Mouse (Mus musculus) MEL (cell line): ENCODE measurements around the gene Gm3646. TPM values are rescaled to one million over a fixed set of nuclear protein-coding genes. Genes with fewer than 3 reads are reported as not detected.

ENCODE experiments used
- DNase-seq: peaks from one replicate; pipeline ENCODE4 v3.0.0; 2011; ENCODE audit warnings: low read depth, low spot score
- H3K27ac ChIP-seq: 2 replicates; pipeline ENCODE4 v1.5.1; 2012; ENCODE audit warnings: low read depth, mild to moderate bottlenecking, control low read depth, low read length, moderate library complexity; ENCODE audit not compliant: control insufficient read depth
- H3K27me3 ChIP-seq, 2 experiments: fragments of 150-350 bp in 1 of 2; sonication (generic) in 1 of 2; 2 replicates each; pipeline ENCODE4 v1.6.1; 2012; ENCODE audit warnings: low read length in 2 of 2, mild to moderate bottlenecking in 2 of 2, improper control_type of control experiment in 1 of 2, moderate library complexity in 1 of 2; ENCODE audit not compliant: insufficient read depth in 2 of 2, control insufficient read depth in 1 of 2
- H3K36me3 ChIP-seq, 2 experiments: 2 replicates each; pipeline ENCODE4 v1.6.1; 2012 to 2014; ENCODE audit warnings: low read length in 2 of 2, improper control_type of control experiment in 1 of 2, inconsistent platforms in 1 of 2, mild to moderate bottlenecking in 1 of 2; ENCODE audit not compliant: insufficient read depth in 2 of 2, control insufficient read depth in 1 of 2
- H3K4me1 ChIP-seq, 2 experiments: fragments of 150-350 bp in 1 of 2; sonication (generic) in 1 of 2; 2 replicates each; pipeline ENCODE4 v1.6.1; 2012; ENCODE audit warnings: low read length in 2 of 2, improper control_type of control experiment in 1 of 2, mild to moderate bottlenecking in 1 of 2; ENCODE audit not compliant: insufficient read depth in 2 of 2, control insufficient read depth in 1 of 2
- H3K4me3 ChIP-seq, 2 experiments: fragments of 150-350 bp in 1 of 2; sonication (generic) in 1 of 2; 2 replicates each; pipeline ENCODE4 v1.5.1; 2012; ENCODE audit warnings: low read depth in 2 of 2, low read length in 2 of 2, mild to moderate bottlenecking in 2 of 2, moderate library complexity in 2 of 2, control low read depth in 1 of 2, improper control_type of control experiment in 1 of 2; ENCODE audit not compliant: control insufficient read depth in 1 of 2, insufficient read depth in 1 of 2
- H3K79me2 ChIP-seq: 2 replicates; pipeline ENCODE4 v1.6.1; 2012; ENCODE audit warnings: mild to moderate bottlenecking, low read length, moderate library complexity; ENCODE audit not compliant: control insufficient read depth, poor library complexity, insufficient read depth
- H3K9ac ChIP-seq: 2 replicates; pipeline ENCODE4 v1.6.1; 2012; ENCODE audit warnings: low read depth, mild to moderate bottlenecking, control low read depth, low read length, moderate library complexity; ENCODE audit not compliant: control insufficient read depth, poor library complexity, severe bottlenecking
- H3K9me3 ChIP-seq: fragments of 150-350 bp; sonication (generic); replicated peaks from 2 replicates; pipeline ENCODE4 v1.6.1; 2012; ENCODE audit warnings: mild to moderate bottlenecking, low read length, improper control_type of control experiment, moderate library complexity; ENCODE audit not compliant: insufficient read depth
- CHD1 ChIP-seq: IDR thresholded peaks from 2 replicates; pipeline ENCODE4 v1.6.1; 2012; ENCODE audit warnings: low read depth, mild to moderate bottlenecking, inconsistent platforms, low read length, improper control_type of control experiment
- EP300 ChIP-seq, 2 experiments: IDR thresholded peaks; 2 replicates each; pipeline ENCODE4 v1.6.1; 2011; ENCODE audit warnings: improper control_type of control experiment in 2 of 2, low read length in 2 of 2, low read depth in 1 of 2, mild to moderate bottlenecking in 1 of 2
- ETS1 ChIP-seq: IDR thresholded peaks from 2 replicates; pipeline ENCODE4 v1.6.1; 2012; ENCODE audit warnings: low read depth, mild to moderate bottlenecking, inconsistent platforms, low read length, improper control_type of control experiment, moderate library complexity
- GABPA ChIP-seq: IDR thresholded peaks from 2 replicates; pipeline ENCODE4 v1.6.1; 2012; ENCODE audit warnings: low read depth, mild to moderate bottlenecking, inconsistent platforms, low read length, improper control_type of control experiment, moderate library complexity
- GATA1 ChIP-seq: IDR thresholded peaks from 2 replicates; pipeline ENCODE4 v1.6.1; 2011; ENCODE audit warnings: low read depth, low read length, improper control_type of control experiment
- JUND ChIP-seq: IDR thresholded peaks from 2 replicates; pipeline ENCODE4 v1.6.1; 2011; ENCODE audit warnings: low read depth, mild to moderate bottlenecking, improper control_type of control experiment, low read length
- MAFK ChIP-seq: IDR thresholded peaks from 2 replicates; pipeline ENCODE4 v1.6.1; 2011; ENCODE audit warnings: low read depth, mild to moderate bottlenecking, low read length, improper control_type of control experiment, borderline replicate concordance
- MAX ChIP-seq: IDR thresholded peaks from 2 replicates; pipeline ENCODE4 v1.6.1; 2011; ENCODE audit warnings: low read length, improper control_type of control experiment
- MAZ ChIP-seq: IDR thresholded peaks from 2 replicates; pipeline ENCODE4 v1.6.1; 2012; ENCODE audit warnings: low read depth, mild to moderate bottlenecking, inconsistent platforms, low read length, improper control_type of control experiment
- MEF2A ChIP-seq: IDR thresholded peaks from 2 replicates; pipeline ENCODE4 v1.6.1; 2014; ENCODE audit warnings: low read depth, mild to moderate bottlenecking, inconsistent platforms, low read length, improper control_type of control experiment; ENCODE audit not compliant: poor library complexity, insufficient replicate concordance, severe bottlenecking; ENCODE audit errors: extremely low read depth
- MYB ChIP-seq: IDR thresholded peaks from 2 replicates; pipeline ENCODE4 v1.6.1; 2011; ENCODE audit warnings: mild to moderate bottlenecking, low read depth, low read length, improper control_type of control experiment
- NELFE ChIP-seq: IDR thresholded peaks from 2 replicates; pipeline ENCODE4 v1.6.1; 2011; ENCODE audit warnings: low read depth, low read length, improper control_type of control experiment
- POLR2A ChIP-seq, 2 experiments: IDR thresholded peaks; 2 replicates each; pipeline ENCODE4 v1.6.1; 2011 to 2012; ENCODE audit warnings: low read length in 2 of 2, mild to moderate bottlenecking in 2 of 2, control low read depth in 1 of 2, improper control_type of control experiment in 1 of 2, low read depth in 1 of 2, moderate library complexity in 1 of 2; ENCODE audit not compliant: control insufficient read depth in 1 of 2, insufficient read depth in 1 of 2, poor library complexity in 1 of 2
- RAD21 ChIP-seq: IDR thresholded peaks from 2 replicates; pipeline ENCODE4 v1.6.1; 2011; ENCODE audit warnings: mild to moderate bottlenecking, low read depth, low read length, improper control_type of control experiment
- RCOR1 ChIP-seq: IDR thresholded peaks from 2 replicates; pipeline ENCODE4 v1.6.1; 2012; ENCODE audit warnings: low read depth, mild to moderate bottlenecking, inconsistent platforms, low read length, improper control_type of control experiment
- SMC3 ChIP-seq: IDR thresholded peaks from 2 replicates; pipeline ENCODE4 v1.6.1; 2011; ENCODE audit warnings: low read depth, low read length, improper control_type of control experiment
- TAL1 ChIP-seq: IDR thresholded peaks from 2 replicates; pipeline ENCODE4 v1.6.1; 2012; ENCODE audit warnings: mild to moderate bottlenecking, inconsistent platforms, low read length, moderate library complexity, mixed read lengths
- TBP ChIP-seq: IDR thresholded peaks from 2 replicates; pipeline ENCODE4 v1.8.0; 2011; ENCODE audit warnings: low read depth, low read length, improper control_type of control experiment
- TCF12 ChIP-seq: IDR thresholded peaks from 2 replicates; pipeline ENCODE4 v1.6.1; 2014; ENCODE audit warnings: low read depth, mild to moderate bottlenecking, inconsistent platforms, low read length, improper control_type of control experiment, moderate library complexity
- USF2 ChIP-seq, 2 experiments: IDR thresholded peaks; 2 replicates each; pipeline ENCODE4 v1.6.1; 2011 to 2012; ENCODE audit warnings: improper control_type of control experiment in 2 of 2, low read length in 2 of 2, borderline replicate concordance in 1 of 2, inconsistent platforms in 1 of 2, low read depth in 1 of 2, mild to moderate bottlenecking in 1 of 2; ENCODE audit not compliant: insufficient read depth in 1 of 2
- ZC3H11A ChIP-seq: IDR thresholded peaks from 2 replicates; pipeline ENCODE4 v1.6.1; 2012; ENCODE audit warnings: low read depth, mild to moderate bottlenecking, inconsistent platforms, low read length, improper control_type of control experiment
- ZKSCAN1 ChIP-seq: IDR thresholded peaks from 2 replicates; pipeline ENCODE4 v1.6.1; 2012; ENCODE audit warnings: low read depth, mild to moderate bottlenecking, inconsistent platforms, low read length, improper control_type of control experiment, moderate library complexity
- polyA plus RNA-seq, 2 experiments: library from polyadenylated mRNA; stranded (reverse) in 1 of 2; unstranded in 1 of 2; fragments of >175 nt in 1 of 2; fragments of >200 nt in 1 of 2; gene quantifications; 2 replicates each; pipeline versions ENCODE4 v1.2.1 to v1.2.4; 2012; ENCODE audit warnings: low replicate concordance in 2 of 2, low read depth in 1 of 2; ENCODE audit not compliant: insufficient read length in 2 of 2, insufficient read depth in 1 of 2, missing spikeins in 1 of 2
- total RNA-seq: library from RNA; depleted of rRNA; stranded (reverse); fragments of 300-350 nt; gene quantifications from 2 replicates; pipeline ENCODE4 v1.2.3, GENCODE M21; 2012

The Gm3646 gene
- total and polyA plus RNA-seq, 3 experiments = not detected

DNA sequence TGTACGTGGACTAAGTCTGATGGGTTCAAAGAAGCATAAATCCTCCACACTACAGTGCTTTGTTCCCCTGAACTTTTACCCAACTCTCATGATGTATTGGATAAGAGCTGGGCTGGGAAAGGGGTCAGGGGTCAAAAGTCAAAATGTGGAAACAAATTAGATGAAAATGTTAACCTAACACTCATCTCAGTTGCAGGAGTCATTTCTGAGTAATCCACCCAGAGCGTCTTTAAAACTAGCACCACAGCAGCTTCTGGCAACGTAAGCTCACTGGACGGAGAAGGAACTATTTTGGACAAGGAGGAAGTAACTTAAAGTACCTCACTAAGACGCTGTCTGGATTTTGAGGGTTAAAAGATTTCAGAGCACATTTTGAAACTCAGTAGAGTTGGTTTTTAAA is 20.5 kb downstream of the Gm3646 start:
- no peaks in the 10 kb centered on the region for H3K4me1 ChIP-seq
- H3K4me3 ChIP-seq = no peak overlapping the region
- H3K79me2 ChIP-seq = no peaks in the 10 kb centered on the region
- H3K27me3 ChIP-seq = no peaks in the 10 kb centered on the region; a peak in 1 of 4 replicates
- no peaks in the 10 kb centered on the region for H3K36me3 ChIP-seq
- no peaks in the 10 kb centered on the region for H3K9me3 ChIP-seq
- DNase-seq = no peak
- TF ChIP-seq RAD21 (no peak), POLR2A (IDR thresholded peaks at IDR 0.05; ENCODE audit: control insufficient read depth in 1 of 2, insufficient read depth in 1 of 2, low read depth in 1 of 2, low read length in 2 of 2, poor library complexity in 1 of 2) (no peak), ZKSCAN1 (no peak), JUND (no peak), TAL1 (no peak), TCF12 (no peak), RCOR1 (no peak), EP300 (IDR thresholded peaks at IDR 0.05; ENCODE audit: low read depth in 1 of 2, low read length in 2 of 2) (no peak), CHD1 (no peak), NELFE (no peak)
- H3K27ac ChIP-seq = no peak overlapping the region
- H3K9ac ChIP-seq = no peak overlapping the region

GRCm38 (mm10) chr1:39781835-39782234 is 23.3 kb downstream of the Gm3646 start:
- TF ChIP-seq TAL1 (no peak), SMC3 (no peak), MAZ (no peak)

DNA sequence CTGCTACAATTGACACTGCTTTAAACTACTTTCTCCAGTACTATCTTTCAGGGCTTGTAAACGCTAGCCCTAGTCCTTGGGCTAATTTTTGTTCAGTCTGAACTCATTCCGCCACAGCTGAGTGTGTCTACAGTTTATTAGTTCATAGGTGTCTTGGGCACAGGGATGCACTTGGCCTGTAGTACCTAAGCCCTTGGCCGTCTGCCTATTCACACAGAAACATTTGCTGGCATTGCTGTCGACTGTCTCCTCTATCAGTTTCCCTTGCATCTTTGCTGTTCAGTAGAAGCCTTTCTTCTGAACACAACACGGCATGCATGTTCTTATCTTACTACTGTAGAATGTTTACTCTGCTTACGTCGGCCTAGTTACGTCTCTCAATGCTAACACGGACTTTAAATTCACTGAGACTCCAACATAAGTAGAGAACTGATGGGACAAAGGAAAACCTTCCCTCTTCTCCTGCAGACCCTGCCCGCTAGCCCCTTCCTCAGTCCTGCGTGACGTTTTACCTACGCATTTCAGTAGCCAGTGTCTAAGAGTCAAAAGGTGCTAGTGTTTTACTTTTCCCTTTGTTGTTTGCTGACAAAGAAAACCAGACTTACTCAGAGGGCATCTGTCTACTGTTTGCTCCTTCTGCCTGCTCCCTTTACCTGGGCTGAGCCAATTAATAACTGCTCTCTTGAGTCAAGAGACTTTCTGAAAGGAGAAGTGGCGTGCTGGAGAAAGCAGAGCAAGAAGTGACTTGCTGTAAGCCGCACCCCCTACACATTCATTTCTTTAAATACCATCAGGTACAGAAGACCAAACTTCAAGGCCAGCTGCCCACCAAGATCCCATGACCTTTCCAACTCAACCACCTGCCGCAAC is 25.8 kb downstream of the Gm3646 start:
- Histone ChIP-seq H3K9me3 (no peaks in the 10 kb centered on the region), H3K4me3 (no peak overlapping the region), H3K36me3 (no peaks in the 10 kb centered on the region), H3K79me2 (no peaks in the 10 kb centered on the region), H3K27me3 (no peaks in the 10 kb centered on the region; a peak in 1 of 4 replicates), H3K4me1 (no peaks in the 10 kb centered on the region), H3K27ac (no peak overlapping the region), H3K9ac (no peak overlapping the region)
- TF ChIP-seq GATA1 (no peak), GABPA (no peak), MAX (no peak), ETS1 (no peak), ZC3H11A (no peak), MAFK (no peak), USF2 (IDR thresholded peaks at IDR 0.05; ENCODE audit: borderline replicate concordance in 1 of 2, insufficient read depth in 1 of 2, low read depth in 1 of 2, low read length in 2 of 2) (no peak), MEF2A (no peak), TAL1 (no peak), RAD21 (no peak), MYB (no peak), TBP (no peak), JUND (no peak)
- DNase-seq = no peak

More at GRCm38 (mm10) chr1:39781835-39782234, 23.3 kb downstream of the Gm3646 start:
- Histone ChIP-seq H3K4me3 (no peak overlapping the region), H3K9me3 (no peaks in the 10 kb centered on the region), H3K27ac (no peak overlapping the region), H3K36me3 (no peaks in the 10 kb centered on the region), H3K79me2 (no peaks in the 10 kb centered on the region), H3K4me1 (no peaks in the 10 kb centered on the region), H3K9ac (no peak overlapping the region), H3K27me3 (no peaks in the 10 kb centered on the region; a peak in 1 of 4 replicates)
- DNase-seq = no peak
